Mouse (Mus musculus) lung, postnatal 0 days (tissue): ENCODE data around the gene Iqgap2. TPM values are rescaled to one million over a fixed set of nuclear protein-coding genes. Genes with fewer than 3 reads are reported as not detected.

Source experiments
- ATAC-seq: fragments of 200-750 bp; cut with Nextera tagmentation; 2 replicates; pipeline ENCODE4 v1.8.0; 2017; ENCODE audit warnings: moderate library complexity
- DNase-seq: peaks from one replicate; pipeline ENCODE4 v3.0.0-alpha.2; 2016; ENCODE audit warnings: low spot score
- H3K27ac ChIP-seq: fragments of 300-500 bp; sonication (generic); 2 replicates; pipeline ENCODE4 v1.5.1; 2014; ENCODE audit warnings: antibody characterized with exemption, mild to moderate bottlenecking, low read length, mixed read lengths
- H3K27me3 ChIP-seq: fragments of 300-500 bp; sonication (generic); replicated peaks from 2 replicates; pipeline ENCODE4 v1.6.1; 2014; ENCODE audit warnings: low read length, mixed read lengths; ENCODE audit not compliant: insufficient read depth
- H3K36me3 ChIP-seq: fragments of 300-500 bp; sonication (generic); 2 replicates; pipeline ENCODE4 v1.6.1; 2014; ENCODE audit warnings: low read length, mixed read lengths; ENCODE audit not compliant: insufficient read depth
- H3K4me1 ChIP-seq: fragments of 300-500 bp; sonication (generic); 2 replicates; pipeline ENCODE4 v1.6.1; 2014; ENCODE audit warnings: antibody characterized with exemption, low read depth, low read length, mixed read lengths; ENCODE audit not compliant: insufficient read depth
- H3K4me2 ChIP-seq: fragments of 300-500 bp; sonication (generic); replicated peaks from 2 replicates; pipeline ENCODE4 v1.6.1; 2014; ENCODE audit warnings: low read depth, mild to moderate bottlenecking, low read length, moderate library complexity, mixed read lengths
- H3K4me3 ChIP-seq: fragments of 300-500 bp; sonication (generic); 2 replicates; pipeline ENCODE4 v1.5.1; 2014; ENCODE audit warnings: low read depth, low read length
- H3K9ac ChIP-seq: fragments of 300-500 bp; sonication (generic); replicated peaks from 2 replicates; pipeline ENCODE4 v1.6.1; 2014; ENCODE audit warnings: low read depth, mild to moderate bottlenecking
- H3K9me3 ChIP-seq: fragments of 300-500 bp; sonication (generic); 2 replicates; pipeline ENCODE4 v1.6.1; 2016; ENCODE audit warnings: low read length, mixed read lengths
- CTCF ChIP-seq: IDR thresholded peaks from 2 replicates; pipeline ENCODE4 v1.5.1; 2016; ENCODE audit warnings: antibody characterized with exemption, mild to moderate bottlenecking
- EP300 ChIP-seq: IDR thresholded peaks from 2 replicates; pipeline ENCODE4 v1.6.1; 2016; ENCODE audit warnings: antibody characterized with exemption, mild to moderate bottlenecking, control low read depth
- WGBS: fragments of 180-500 bp; shearing (Covaris S2); extraction: QIAGEN DNeasy Blood & Tissue Kit; methylation state at CpG from one replicate; pipeline ENCODE4 v1.1.7; 2014; 5-methylcytosine and 5-hydroxymethylcytosine counted together
- polyA plus RNA-seq: library from polyadenylated mRNA; unstranded; fragments of >200 nt; fragmentation: Nextera tagmentation; extraction: Ambion mirVana; gene quantifications from 2 replicates; pipeline ENCODE4 v1.2.1, GENCODE M21; 2015

The Iqgap2 gene
- 2.7 and 3.4 TPM in 2 replicates for polyA plus RNA-seq

- Histone ChIP-seq H3K27ac (no peak within 1 kb of the TSS), H3K9me3 (no peaks in the 10 kb centered on the region), H3K27me3 (no peaks in the 10 kb centered on the region), H3K4me2 (peak within 1 kb of the TSS; percentile 100), H3K4me3 (peak within 1 kb of the TSS; percentile 66), H3K9ac (peak within 1 kb of the TSS; percentile 44), H3K36me3 (no peaks in the 10 kb centered on the region), H3K4me1 (peaks cover 8% of the 10 kb centered on the region; the same call in 1 of the 2 replicates)
- DNase-seq (no peak), ATAC-seq (peak; percentile 59)
- WGBS = 1% methylated on average over 44 of the region's 48 CpGs
- TF ChIP-seq CTCF (no peak), EP300 (no peak)
Measured at GRCm38 (mm10) chr13:95891491-95891925, at the start of gene Iqgap2. TSS of gene Iqgap2 (minus strand) at chr13:95891922.

GRCm38 (mm10) chr13:95940811-95941210 is 49.1 kb upstream of the Iqgap2 start:
- Histone ChIP-seq H3K4me2 (no peak overlapping the region), H3K4me3 (no peak overlapping the region), H3K27ac (no peak overlapping the region), H3K4me1 (no peaks in the 10 kb centered on the region), H3K27me3 (no peaks in the 10 kb centered on the region), H3K9ac (no peak overlapping the region), H3K9me3 (no peaks in the 10 kb centered on the region), H3K36me3 (no peaks in the 10 kb centered on the region)
- ATAC-seq (no peak), DNase-seq (no peak)
- 43% methylated on average over 5 of the region's 5 CpGs for WGBS
- no peak for TF ChIP-seq EP300

- ATAC-seq = no peak; the same call in 1 of the 2 replicates
- Histone ChIP-seq H3K4me2 (no peak overlapping the region), H3K36me3 (no peaks in the 10 kb centered on the region), H3K4me3 (no peak overlapping the region), H3K27me3 (no peaks in the 10 kb centered on the region), H3K9me3 (no peaks in the 10 kb centered on the region), H3K4me1 (no peaks in the 10 kb centered on the region), H3K9ac (no peak overlapping the region), H3K27ac (no peak overlapping the region)
- DNase-seq = peak; percentile 26
- TF ChIP-seq CTCF = no peak
- no peak for TF ChIP-seq EP300
- WGBS = 36% methylated on average over 2 of the region's 2 CpGs
Measured at GRCm38 (mm10) chr13:95924201-95924621, 32.5 kb upstream of the Iqgap2 start.

GRCm38 (mm10) chr13:95922626-95923025 is 30.9 kb upstream of the Iqgap2 start:
- H3K27me3 ChIP-seq = no peaks in the 10 kb centered on the region
- DNase-seq = no peak
- H3K4me3 ChIP-seq = no peak overlapping the region
- no peaks in the 10 kb centered on the region for H3K36me3 ChIP-seq
- no peak for ATAC-seq
- no peak overlapping the region for H3K9ac ChIP-seq
- H3K4me1 ChIP-seq = no peaks in the 10 kb centered on the region
- H3K9me3 ChIP-seq = no peaks in the 10 kb centered on the region
- WGBS = 79% methylated on average over 4 of the region's 4 CpGs
- no peak overlapping the region for H3K27ac ChIP-seq
- TF ChIP-seq CTCF = no peak
- TF ChIP-seq EP300 = no peak
- H3K4me2 ChIP-seq = no peak overlapping the region

- WGBS = 87% methylated on average over 9 of the region's 9 CpGs
- H3K27ac ChIP-seq = no peak overlapping the region
- H3K4me3 ChIP-seq = no peak overlapping the region
- no peak overlapping the region for H3K4me2 ChIP-seq
- H3K9me3 ChIP-seq = no peaks in the 10 kb centered on the region
- no peaks in the 10 kb centered on the region for H3K4me1 ChIP-seq
- ATAC-seq (no peak), DNase-seq (no peak)
- no peaks in the 10 kb centered on the region for H3K27me3 ChIP-seq
- no peaks in the 10 kb centered on the region for H3K36me3 ChIP-seq
- no peak overlapping the region for H3K9ac ChIP-seq
- TF ChIP-seq CTCF (no peak), EP300 (no peak)
Measured at GRCm38 (mm10) chr13:95918624-95919284, 27.0 kb upstream of the Iqgap2 start.

- H3K4me3 ChIP-seq = no peak overlapping the region
- DNase-seq (no peak), ATAC-seq (no peak)
- H3K9ac ChIP-seq = no peak overlapping the region
- no peak overlapping the region for H3K27ac ChIP-seq
- H3K4me2 ChIP-seq = no peak overlapping the region
- no peaks in the 10 kb centered on the region for H3K4me1 ChIP-seq
- TF ChIP-seq EP300 = no peak
- no peak for TF ChIP-seq CTCF
- H3K36me3 ChIP-seq = no peaks in the 10 kb centered on the region
- no peaks in the 10 kb centered on the region for H3K9me3 ChIP-seq
- WGBS = 70% methylated on average over 2 of the region's 2 CpGs
- H3K27me3 ChIP-seq = no peaks in the 10 kb centered on the region
Measured at GRCm38 (mm10) chr13:95913046-95913406, 21.3 kb upstream of the Iqgap2 start.
